Mouse (Mus musculus) heart, embryonic 14.5 days (tissue): ENCODE results near the gene Sh2b3. TPM values are rescaled to one million over a fixed set of nuclear protein-coding genes. Genes with fewer than 3 reads are reported as not detected.

Experiments
- ATAC-seq: fragments of 200-750 bp; cut with Nextera tagmentation; 2 replicates; pipeline ENCODE4 v1.8.0; 2017; ENCODE audit warnings: low read depth, moderate TSS enrichment; ENCODE audit not compliant: insufficient number of reproducible peaks, insufficient read depth, low FRiP score
- H3K27ac ChIP-seq, 2 experiments: fragments of 200-500 bp in 1 of 2; fragments of 300-500 bp in 1 of 2; sonication (generic) in 1 of 2; replicated peaks in 1 of 2; 2 replicates each; pipeline ENCODE4 v1.5.1; 2012 to 2014; ENCODE audit warnings: low read depth in 2 of 2, low read length in 2 of 2, control low read depth in 1 of 2, mild to moderate bottlenecking in 1 of 2, mixed read lengths in 1 of 2; ENCODE audit not compliant: control insufficient read depth in 1 of 2, insufficient read depth in 1 of 2
- H3K27me3 ChIP-seq: fragments of 300-500 bp; sonication (generic); 2 replicates; pipeline ENCODE4 v1.6.1; 2014; ENCODE audit warnings: mild to moderate bottlenecking, low read length, control low read depth; ENCODE audit not compliant: control insufficient read depth, insufficient read depth
- H3K36me3 ChIP-seq: fragments of 300-500 bp; sonication (generic); 2 replicates; pipeline ENCODE4 v1.6.1; 2014; ENCODE audit warnings: mild to moderate bottlenecking, control low read depth, low read length, mixed read lengths; ENCODE audit not compliant: control insufficient read depth, insufficient read depth
- H3K4me1 ChIP-seq, 2 experiments: fragments of 200-500 bp in 1 of 2; fragments of 300-500 bp in 1 of 2; sonication (generic) in 1 of 2; 2 replicates each; pipeline ENCODE4 v1.6.1; 2012 to 2014; ENCODE audit warnings: low read length in 2 of 2, control low read depth in 1 of 2, mixed read lengths in 1 of 2; ENCODE audit not compliant: control insufficient read depth in 2 of 2, insufficient read depth in 2 of 2
- H3K4me2 ChIP-seq: fragments of 300-500 bp; sonication (generic); 2 replicates; pipeline ENCODE4 v1.6.1; 2014; ENCODE audit warnings: mild to moderate bottlenecking, low read length
- H3K4me3 ChIP-seq, 2 experiments: fragments of 200-500 bp in 1 of 2; fragments of 300-500 bp in 1 of 2; sonication (generic) in 1 of 2; 2 replicates each; pipeline ENCODE4 v1.5.1; 2012 to 2014; ENCODE audit warnings: low read length in 2 of 2, mild to moderate bottlenecking in 2 of 2, control low read depth in 1 of 2, low read depth in 1 of 2, moderate library complexity in 1 of 2; ENCODE audit not compliant: control insufficient read depth in 1 of 2, insufficient read depth in 1 of 2
- H3K9ac ChIP-seq: fragments of 300-500 bp; sonication (generic); 2 replicates; pipeline ENCODE4 v1.6.1; 2014; ENCODE audit warnings: mild to moderate bottlenecking, low read length
- H3K9me3 ChIP-seq: fragments of 300-500 bp; sonication (generic); 2 replicates; pipeline ENCODE4 v1.6.1; 2016; ENCODE audit warnings: low read length, control low read depth; ENCODE audit not compliant: control insufficient read depth
- WGBS: fragments of 180-500 bp; shearing (Covaris S2); extraction: QIAGEN DNeasy Blood & Tissue Kit; methylation state at CpG from one replicate; pipeline ENCODE4 v1.1.7; 2014; 5-methylcytosine and 5-hydroxymethylcytosine counted together
- polyA plus RNA-seq: library from polyadenylated mRNA; unstranded; fragments of >200 nt; fragmentation: Nextera tagmentation; extraction: Ambion mirVana; gene quantifications from 2 replicates; pipeline ENCODE4 v1.2.1, GENCODE M21; 2014

The Sh2b3 gene
- polyA plus RNA-seq, 1 experiment from 2014 or later = 18.1 TPM

DNA sequence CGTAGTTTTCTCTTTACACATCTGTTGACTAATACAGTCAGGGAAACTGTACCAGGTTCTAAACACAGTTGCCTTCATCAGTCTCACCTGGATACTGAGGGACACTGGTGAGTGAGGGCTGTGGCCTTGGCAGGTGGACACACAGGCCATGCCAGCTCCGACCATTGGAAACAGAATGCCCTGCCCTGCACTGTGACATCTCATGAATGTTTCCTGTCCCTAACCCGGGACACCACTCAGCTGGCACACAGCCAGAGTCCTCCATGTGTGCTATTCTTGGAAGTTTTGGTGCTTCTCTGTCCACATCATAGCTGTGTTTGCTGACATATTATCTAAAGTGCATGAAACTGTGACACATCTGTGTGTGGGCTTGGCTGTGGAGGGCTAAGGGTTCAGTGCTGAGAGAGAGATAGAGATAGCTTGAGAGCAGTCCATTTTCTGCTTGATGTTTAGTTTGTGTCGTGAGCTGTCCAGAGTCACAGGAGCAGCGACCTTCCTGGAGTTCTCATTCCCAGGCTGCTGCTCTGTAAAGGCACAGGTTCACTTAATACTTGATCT lies 27.7 kb downstream of the Sh2b3 start:
- peaks cover 15 to 30% of the 10 kb centered on the region in 2 experiments for H3K4me1 ChIP-seq
- H3K9me3 ChIP-seq = no peaks in the 10 kb centered on the region
- peaks cover 75% of the 10 kb centered on the region for H3K36me3 ChIP-seq
- H3K4me3 ChIP-seq = no peak overlapping the region
- peak overlapping the region; percentile 56 to 63 for H3K27ac ChIP-seq
- 0 out of 2 replicates have a peak overlapping the region, but pooled peaks have one; percentile 2 for H3K4me2 ChIP-seq
- WGBS = 18% methylated on average over 5 of the region's 5 CpGs
- H3K9ac ChIP-seq = peak overlapping the region; percentile 21; the same call in 1 of the 2 replicates
- ATAC-seq = no peak
- no peaks in the 10 kb centered on the region for H3K27me3 ChIP-seq

DNA sequence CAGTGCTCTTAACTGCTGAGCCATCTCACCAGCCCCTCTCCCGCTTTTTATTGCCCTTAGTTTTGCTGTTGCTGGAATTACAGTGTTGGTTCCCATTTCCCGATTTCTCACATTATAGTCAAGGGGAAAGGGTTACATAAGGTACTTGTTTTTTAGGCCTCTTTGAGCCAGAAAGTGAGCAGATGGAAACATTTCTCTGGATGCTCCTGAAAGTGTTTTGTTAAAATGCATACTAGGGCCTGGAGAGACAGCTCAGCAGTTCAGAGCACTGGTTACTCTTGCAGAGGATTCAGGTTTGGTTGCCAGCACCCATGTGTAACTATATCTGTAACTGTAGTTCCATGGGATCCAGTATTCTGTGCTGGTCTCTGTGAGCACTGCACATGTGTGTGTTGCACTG lies 29.2 kb downstream of the Sh2b3 start:
- Histone ChIP-seq H3K4me3 (no peak overlapping the region), H3K27ac (no peak overlapping the region), H3K27me3 (no peaks in the 10 kb centered on the region), H3K36me3 (peaks cover 75% of the 10 kb centered on the region), H3K9me3 (no peaks in the 10 kb centered on the region), H3K9ac (no peak overlapping the region), H3K4me2 (no peak overlapping the region), H3K4me1 (peaks cover 15 to 30% of the 10 kb centered on the region in 2 experiments)
- no peak for ATAC-seq
- 96% methylated on average over 2 of the region's 2 CpGs for WGBS

DNA sequence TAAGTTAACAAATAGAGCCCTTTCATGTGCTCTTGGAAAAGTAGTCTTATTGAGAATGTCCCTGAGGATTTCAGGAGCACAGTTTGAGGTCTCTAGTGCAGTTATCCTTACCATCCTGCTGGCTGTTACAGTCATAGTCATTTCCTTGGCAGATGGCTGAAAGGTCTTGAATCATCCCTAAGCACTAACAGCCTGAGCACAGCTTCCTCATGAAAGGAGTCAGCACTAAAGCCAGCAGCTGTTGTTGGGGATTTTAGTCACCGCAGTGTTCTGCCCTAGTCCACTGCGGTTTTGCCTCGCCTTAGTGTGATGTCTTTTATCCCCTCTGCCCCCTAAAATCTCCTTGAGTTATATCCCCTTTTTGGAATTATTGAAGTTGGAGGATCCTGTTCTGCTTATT lies 30.3 kb downstream of the Sh2b3 start:
- Histone ChIP-seq H3K27me3 (no peaks in the 10 kb centered on the region), H3K4me3 (no peak overlapping the region), H3K4me1 (peaks cover 15 to 30% of the 10 kb centered on the region in 2 experiments), H3K4me2 (no peak overlapping the region), H3K27ac (peak overlapping the region; percentile 34 to 35; a peak in 3 of 4 replicates), H3K36me3 (peaks cover 75% of the 10 kb centered on the region), H3K9me3 (no peaks in the 10 kb centered on the region), H3K9ac (no peak overlapping the region)
- no peak for ATAC-seq
- WGBS = 90% methylated on average over 3 of the region's 3 CpGs

DNA sequence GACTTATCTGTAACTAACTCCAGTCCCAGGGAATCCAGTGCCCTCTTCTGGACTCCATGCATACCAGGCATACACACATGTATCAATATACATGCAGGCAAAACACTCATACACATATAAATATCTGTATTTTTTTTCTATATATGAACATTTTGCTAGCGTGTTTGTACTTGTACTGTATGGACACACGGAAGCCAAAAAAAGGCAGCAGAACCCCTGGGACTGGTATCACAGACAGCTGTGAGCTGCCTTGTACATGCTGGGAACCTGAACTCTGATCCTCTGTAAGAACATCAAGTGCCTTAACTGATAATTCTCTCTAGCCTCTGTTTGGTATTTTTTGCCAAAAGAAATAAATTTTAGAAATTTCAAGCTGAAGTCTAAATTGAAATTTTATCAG lies 39.0 kb downstream of the Sh2b3 start:
- Histone ChIP-seq H3K4me1 (no peaks in the 10 kb centered on the region), H3K27me3 (no peaks in the 10 kb centered on the region), H3K4me3 (no peak overlapping the region), H3K36me3 (peaks cover 98% of the 10 kb centered on the region), H3K9ac (no peak overlapping the region), H3K9me3 (no peaks in the 10 kb centered on the region), H3K4me2 (no peak overlapping the region), H3K27ac (no peak overlapping the region)
- WGBS = 92% methylated on average over 2 of the region's 2 CpGs
- ATAC-seq = no peak

DNA sequence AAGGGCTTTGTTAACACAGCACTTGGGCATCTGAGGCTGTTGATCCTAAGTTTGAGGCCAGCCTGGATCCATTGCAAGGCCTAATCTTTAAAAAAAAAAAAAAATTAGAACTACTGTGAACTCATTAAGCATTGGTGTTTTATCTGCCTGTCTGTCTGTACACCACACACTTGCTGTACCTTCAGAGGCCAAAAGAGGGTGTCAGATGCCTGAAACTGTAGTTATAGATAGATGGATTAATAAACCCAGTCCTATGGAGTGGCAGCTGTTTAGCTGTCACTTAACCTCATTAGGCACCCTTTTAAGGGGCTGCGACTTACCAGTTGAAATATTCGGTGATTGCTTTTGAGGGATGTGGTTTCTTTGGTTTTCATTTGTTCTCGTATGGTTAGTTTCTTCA lies 41.6 kb downstream of the Sh2b3 start:
- Histone ChIP-seq H3K4me1 (no peaks in the 10 kb centered on the region), H3K27me3 (no peaks in the 10 kb centered on the region), H3K9me3 (no peaks in the 10 kb centered on the region), H3K27ac (no peak overlapping the region), H3K9ac (no peak overlapping the region), H3K4me2 (no peak overlapping the region), H3K4me3 (no peak overlapping the region), H3K36me3 (peaks cover 94% of the 10 kb centered on the region)
- no peak for ATAC-seq
- WGBS = 89% methylated on average over 3 of the region's 3 CpGs

DNA sequence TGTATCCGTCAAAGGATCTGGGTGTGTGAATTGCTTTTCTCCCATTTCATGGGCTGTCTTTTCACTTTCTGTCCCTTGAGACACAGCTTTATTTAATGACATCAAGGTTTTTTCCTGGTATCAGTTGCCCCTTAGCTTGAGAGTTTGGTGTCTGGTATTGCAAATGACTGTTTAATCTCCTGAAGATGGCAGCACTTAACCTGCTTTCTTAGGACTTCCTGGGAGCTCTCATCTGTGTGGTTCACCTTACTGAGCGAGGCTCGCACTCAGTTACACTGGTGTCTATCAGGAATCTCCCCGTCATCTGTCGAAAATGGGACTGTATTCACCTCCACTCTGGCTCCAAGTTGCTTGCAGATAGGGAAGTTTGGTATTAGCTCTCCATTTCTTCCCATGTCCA lies 46.4 kb downstream of the Sh2b3 start:
- Histone ChIP-seq H3K4me3 (no peak overlapping the region), H3K36me3 (peaks cover 94% of the 10 kb centered on the region), H3K4me2 (no peak overlapping the region), H3K27ac (no peak overlapping the region), H3K9me3 (no peaks in the 10 kb centered on the region), H3K4me1 (no peaks in the 10 kb centered on the region), H3K9ac (no peak overlapping the region), H3K27me3 (no peaks in the 10 kb centered on the region)
- ATAC-seq = no peak
- WGBS = 86% methylated on average over 5 of the region's 5 CpGs

DNA sequence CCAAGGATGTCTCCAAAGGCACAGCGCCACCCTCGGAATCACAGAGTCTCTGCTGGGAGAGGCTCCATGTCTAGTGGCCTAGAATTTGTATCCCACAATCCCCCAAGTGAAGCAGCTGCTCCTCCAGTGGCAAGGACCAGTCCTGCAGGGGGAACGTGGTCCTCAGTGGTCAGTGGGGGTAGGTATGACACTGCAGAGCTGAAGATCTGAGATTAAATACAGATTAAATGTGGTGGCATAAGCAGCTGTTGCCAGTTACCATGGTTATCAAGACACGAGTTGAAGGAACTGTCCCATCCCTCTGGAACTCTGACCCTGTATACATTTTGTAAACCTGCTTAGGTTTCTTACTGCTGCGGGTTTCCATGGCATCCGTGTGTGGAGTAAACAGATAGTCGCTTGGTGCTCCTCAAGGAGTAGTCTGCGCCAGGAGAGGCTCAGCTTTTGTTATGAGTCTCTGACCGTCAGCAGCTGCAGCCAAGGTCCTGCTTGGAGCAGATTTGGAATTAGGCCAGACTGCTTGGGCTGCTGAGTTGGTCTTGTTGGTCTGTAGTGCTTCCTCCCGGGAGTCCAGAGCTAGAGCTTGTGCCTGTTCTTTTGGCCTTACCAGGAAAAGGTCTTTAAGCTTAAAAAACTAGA lies 53.5 kb downstream of the Sh2b3 start:
- H3K27ac ChIP-seq = no peak overlapping the region
- H3K4me3 ChIP-seq = no peak overlapping the region
- no peaks in the 10 kb centered on the region for H3K9me3 ChIP-seq
- H3K36me3 ChIP-seq = peaks cover 97% of the 10 kb centered on the region
- ATAC-seq = no peak
- no peak overlapping the region for H3K4me2 ChIP-seq
- H3K9ac ChIP-seq = no peak overlapping the region
- no peaks in the 10 kb centered on the region for H3K27me3 ChIP-seq
- WGBS = 68% methylated on average over 10 of the region's 10 CpGs
- H3K4me1 ChIP-seq = peaks cover 0 to 8% of the 10 kb centered on the region in 2 experiments; a peak in 1 of 4 replicates

DNA sequence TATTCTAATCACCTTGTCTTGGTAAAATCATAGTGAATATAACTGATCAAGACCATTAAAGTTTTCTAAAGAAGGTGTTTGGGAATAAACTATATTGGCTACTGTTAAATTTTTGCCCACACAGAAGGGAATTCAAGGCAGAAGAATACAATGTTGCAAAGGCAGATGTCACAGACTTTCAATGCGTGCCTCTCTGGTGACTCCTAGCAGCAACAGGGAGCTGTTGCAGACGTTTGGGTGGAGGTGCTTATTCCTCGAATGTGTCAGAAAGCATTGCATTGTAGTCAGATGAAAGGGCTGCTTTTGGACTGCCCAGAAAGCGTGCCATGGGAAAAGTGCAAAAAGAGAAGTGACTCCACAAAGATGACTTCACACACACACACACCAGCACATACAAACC lies 55.0 kb downstream of the Sh2b3 start:
- no peak overlapping the region for H3K4me3 ChIP-seq
- H3K36me3 ChIP-seq = peaks cover 98% of the 10 kb centered on the region
- H3K27ac ChIP-seq = no peak overlapping the region
- no peaks in the 10 kb centered on the region for H3K9me3 ChIP-seq
- no peaks in the 10 kb centered on the region for H3K27me3 ChIP-seq
- H3K4me2 ChIP-seq = no peak overlapping the region
- ATAC-seq = no peak
- 57% methylated on average over 4 of the region's 4 CpGs for WGBS
- H3K4me1 ChIP-seq = peaks cover 0 to 8% of the 10 kb centered on the region in 2 experiments; a peak in 1 of 4 replicates
- H3K9ac ChIP-seq = no peak overlapping the region
